Mouse (Mus musculus) small intestine, adult 2 months (tissue): ENCODE results near the gene Sult1b1.

Experiments
- CTCF ChIP-seq: fragments of 200-500 bp; IDR thresholded peaks from 2 replicates; pipeline ENCODE4 v1.5.1; 2012; ENCODE audit warnings: low read depth, mild to moderate bottlenecking, control low read depth, inconsistent platforms, low read length, moderate library complexity, mixed read lengths; ENCODE audit not compliant: insufficient replicate concordance, insufficient read length; ENCODE audit errors: extremely low read depth
- POLR2A ChIP-seq: fragments of 200-500 bp; IDR thresholded peaks from 2 replicates; pipeline ENCODE4 v1.6.1; 2012; ENCODE audit warnings: low read depth, mild to moderate bottlenecking, control low read depth, inconsistent platforms, low read length, moderate library complexity

- TF ChIP-seq CTCF (no peak), POLR2A (no peak)
These were observed 12.9 kb upstream of the Sult1b1 start for GRCm38 (mm10) chr5:87550935-87551334.
